Mouse (Mus musculus) lung, postnatal 0 days (tissue): ENCODE results near the gene Leng8. TPM values are rescaled to one million over a fixed set of nuclear protein-coding genes. Genes with fewer than 3 reads are reported as not detected.

Source experiments
- ATAC-seq: fragments of 200-750 bp; cut with Nextera tagmentation; 2 replicates; pipeline ENCODE4 v1.8.0; 2017; ENCODE audit warnings: moderate library complexity
- DNase-seq: peaks from one replicate; pipeline ENCODE4 v3.0.0-alpha.2; 2016; ENCODE audit warnings: low spot score
- H3K27ac ChIP-seq: fragments of 300-500 bp; sonication (generic); 2 replicates; pipeline ENCODE4 v1.5.1; 2014; ENCODE audit warnings: antibody characterized with exemption, mild to moderate bottlenecking, low read length, mixed read lengths
- H3K27me3 ChIP-seq: fragments of 300-500 bp; sonication (generic); replicated peaks from 2 replicates; pipeline ENCODE4 v1.6.1; 2014; ENCODE audit warnings: low read length, mixed read lengths; ENCODE audit not compliant: insufficient read depth
- H3K36me3 ChIP-seq: fragments of 300-500 bp; sonication (generic); 2 replicates; pipeline ENCODE4 v1.6.1; 2014; ENCODE audit warnings: low read length, mixed read lengths; ENCODE audit not compliant: insufficient read depth
- H3K4me1 ChIP-seq: fragments of 300-500 bp; sonication (generic); 2 replicates; pipeline ENCODE4 v1.6.1; 2014; ENCODE audit warnings: antibody characterized with exemption, low read depth, low read length, mixed read lengths; ENCODE audit not compliant: insufficient read depth
- H3K4me2 ChIP-seq: fragments of 300-500 bp; sonication (generic); replicated peaks from 2 replicates; pipeline ENCODE4 v1.6.1; 2014; ENCODE audit warnings: low read depth, mild to moderate bottlenecking, low read length, moderate library complexity, mixed read lengths
- H3K4me3 ChIP-seq: fragments of 300-500 bp; sonication (generic); 2 replicates; pipeline ENCODE4 v1.5.1; 2014; ENCODE audit warnings: low read depth, low read length
- H3K9ac ChIP-seq: fragments of 300-500 bp; sonication (generic); replicated peaks from 2 replicates; pipeline ENCODE4 v1.6.1; 2014; ENCODE audit warnings: low read depth, mild to moderate bottlenecking
- H3K9me3 ChIP-seq: fragments of 300-500 bp; sonication (generic); 2 replicates; pipeline ENCODE4 v1.6.1; 2016; ENCODE audit warnings: low read length, mixed read lengths
- CTCF ChIP-seq: IDR thresholded peaks from 2 replicates; pipeline ENCODE4 v1.5.1; 2016; ENCODE audit warnings: antibody characterized with exemption, mild to moderate bottlenecking
- EP300 ChIP-seq: IDR thresholded peaks from 2 replicates; pipeline ENCODE4 v1.6.1; 2016; ENCODE audit warnings: antibody characterized with exemption, mild to moderate bottlenecking, control low read depth
- whole genome bisulfite sequencing: fragments of 180-500 bp; shearing (Covaris S2); extraction: QIAGEN DNeasy Blood & Tissue Kit; methylation state at CpG from one replicate; pipeline ENCODE4 v1.1.7; 2014; 5-methylcytosine and 5-hydroxymethylcytosine counted together
- polyA plus RNA-seq: library from polyadenylated mRNA; unstranded; fragments of >200 nt; fragmentation: Nextera tagmentation; extraction: Ambion mirVana; gene quantifications from 2 replicates; pipeline ENCODE4 v1.2.1, GENCODE M21; 2015

Leng8 gene
- polyA plus RNA-seq, 1 experiment from 2014 or later: 29.6 TPM

DNA sequence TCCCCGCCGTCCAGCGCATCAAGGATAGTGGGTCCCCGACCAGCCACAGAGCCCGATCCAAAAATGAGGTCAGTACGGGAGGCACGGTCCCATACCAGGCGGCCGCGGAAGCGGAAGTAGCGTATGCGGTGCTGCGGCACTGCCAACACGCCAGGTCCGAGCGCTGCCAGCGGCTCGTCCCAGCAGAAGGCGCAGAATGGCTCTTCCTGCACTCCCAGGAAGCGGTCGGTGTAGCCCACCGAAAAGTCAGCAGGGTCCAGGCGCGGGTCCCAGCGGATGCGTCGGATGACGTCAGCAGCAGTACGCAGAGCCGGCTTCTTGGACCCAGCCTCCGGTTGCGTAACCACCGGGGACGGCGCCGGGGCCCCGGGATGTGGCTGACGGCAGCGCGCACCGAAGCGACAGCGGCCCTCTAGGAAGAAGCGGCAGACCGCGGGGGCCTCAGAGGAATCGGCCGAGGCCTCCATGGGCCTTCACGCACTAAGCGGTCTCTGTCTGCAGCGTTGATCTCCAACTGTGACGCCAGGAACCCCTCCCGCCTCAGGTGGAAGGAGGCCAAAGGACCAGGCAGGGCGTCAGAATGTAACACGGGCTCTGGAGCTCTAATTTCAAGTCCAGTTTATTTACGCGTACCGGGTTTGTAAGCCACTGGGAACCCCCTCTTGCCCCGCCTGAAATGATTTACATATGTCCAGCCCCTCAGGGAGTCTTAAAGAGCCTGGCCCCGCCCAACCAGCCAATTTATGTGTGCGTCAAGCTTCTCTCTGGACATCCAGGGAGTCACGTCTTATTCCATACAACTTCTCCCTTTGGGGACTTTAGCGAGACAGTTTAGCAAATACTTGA, 12.6 kb downstream of the Leng8 start:
- WGBS: under 1% methylated on average over 64 of the region's 64 CpGs
- Histone ChIP-seq H3K9me3 (no peaks in the 10 kb centered on the region), H3K9ac (peak overlapping the region; percentile 79), H3K4me1 (peaks cover 6% of the 10 kb centered on the region; the same call in 1 of the 2 replicates), H3K4me2 (peak overlapping the region; percentile 84), H3K27me3 (no peaks in the 10 kb centered on the region), H3K4me3 (peak overlapping the region; percentile 76), H3K36me3 (peaks cover 30% of the 10 kb centered on the region), H3K27ac (peak overlapping the region; percentile 99)
- TF ChIP-seq CTCF (no peak), EP300 (no peak; the same call in 1 of the 2 replicates)
- DNase-seq (peak; percentile 97), ATAC-seq (peak; percentile 83)

DNA sequence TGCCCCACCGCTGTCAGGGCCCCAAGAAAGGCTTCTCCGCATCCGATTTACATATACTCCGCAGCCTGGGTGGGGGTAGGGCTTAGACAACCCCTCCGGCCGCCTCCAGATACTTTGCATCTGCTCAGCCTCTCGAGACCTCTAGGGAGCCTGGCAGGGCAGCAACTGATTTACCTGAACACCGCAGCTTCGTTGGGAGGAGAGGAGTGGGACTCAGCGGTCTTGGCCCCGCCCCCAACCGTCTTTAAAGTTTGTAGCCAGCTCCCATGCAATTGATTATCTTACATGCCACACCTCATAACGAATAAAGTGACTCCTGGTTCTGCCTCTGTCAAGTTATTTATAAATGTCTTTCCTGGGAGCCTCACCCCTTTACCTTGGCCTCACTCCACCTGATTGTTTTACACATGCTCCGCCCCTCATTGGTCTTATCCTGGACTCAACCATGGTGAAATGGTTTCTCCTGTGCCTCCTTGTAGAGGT, 13.3 kb downstream of the Leng8 start, which contains the start of gene Leng9:
Gene Leng9, minus strand, starts transcription at position 316 of the 483 bp plus-strand sequence.
- peak; percentile 64 for DNase-seq
- WGBS: 1% methylated on average over 14 of the region's 14 CpGs
- Histone ChIP-seq H3K9me3 (no peaks in the 10 kb centered on the region), H3K4me1 (peaks cover 6% of the 10 kb centered on the region; the same call in 1 of the 2 replicates), H3K27ac (peak within 1 kb of the TSS; percentile 99), H3K36me3 (peaks cover 23% of the 10 kb centered on the region), H3K4me2 (peak within 1 kb of the TSS; percentile 84), H3K4me3 (peak within 1 kb of the TSS; percentile 76), H3K9ac (peak within 1 kb of the TSS; percentile 79), H3K27me3 (no peaks in the 10 kb centered on the region)
- peak; percentile 40 for ATAC-seq
- no peak for TF ChIP-seq EP300

DNA sequence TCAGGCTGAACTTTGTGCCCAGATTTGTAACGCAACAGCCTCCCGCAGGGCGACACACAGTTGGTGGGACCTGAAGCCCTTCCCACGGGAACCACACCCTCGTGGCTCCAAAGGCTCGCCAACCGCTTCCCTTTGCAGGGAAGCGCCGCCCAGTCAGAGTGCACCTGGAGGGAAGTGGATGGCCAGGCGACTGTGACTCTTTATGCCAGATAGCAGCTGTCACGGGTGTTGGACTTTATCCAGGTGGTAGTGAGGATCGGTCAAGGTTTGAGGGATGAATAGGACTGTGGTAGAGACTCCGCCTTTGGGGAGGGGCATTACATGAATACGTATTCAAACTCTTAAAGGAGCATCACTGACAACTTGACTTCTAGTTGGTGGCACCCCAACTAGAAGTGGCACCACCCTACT, 14.0 kb downstream of the Leng8 start:
- H3K9ac ChIP-seq: no peak overlapping the region
- H3K4me2 ChIP-seq: peak overlapping the region; percentile 84
- no peaks in the 10 kb centered on the region for H3K9me3 ChIP-seq
- DNase-seq (peak; percentile 70), ATAC-seq (peak; percentile 16; the same call in 1 of the 2 replicates)
- TF ChIP-seq CTCF: no peak
- TF ChIP-seq EP300: no peak
- 13% methylated on average over 14 of the region's 14 CpGs for WGBS
- peaks cover 6% of the 10 kb centered on the region; the same call in 1 of the 2 replicates for H3K4me1 ChIP-seq
- peak overlapping the region; percentile 99; the same call in 1 of the 2 replicates for H3K27ac ChIP-seq
- H3K27me3 ChIP-seq: no peaks in the 10 kb centered on the region
- peaks cover 17% of the 10 kb centered on the region for H3K36me3 ChIP-seq
- H3K4me3 ChIP-seq: peak overlapping the region; percentile 76

DNA sequence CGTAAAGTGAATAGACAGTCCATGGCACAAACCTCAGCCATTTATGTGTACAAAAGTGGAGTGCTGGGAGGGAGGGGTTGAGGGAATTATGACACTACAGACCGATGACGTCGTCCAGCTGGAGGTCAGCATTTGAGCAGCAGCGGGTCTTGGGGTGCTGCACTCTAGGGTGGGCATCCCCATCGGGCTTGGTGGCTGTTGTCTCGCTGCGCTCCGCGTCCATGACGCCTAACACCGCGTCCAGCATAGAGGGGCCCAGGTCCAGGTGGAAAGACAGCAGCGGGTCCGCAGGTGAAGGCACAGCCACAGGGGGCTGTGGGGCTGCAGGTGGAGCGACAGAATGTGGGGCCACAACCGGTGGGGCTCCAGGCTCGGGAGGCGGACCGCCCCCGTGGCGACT, 14.4 kb downstream of the Leng8 start:
- Histone ChIP-seq H3K9ac (no peak overlapping the region), H3K4me1 (peaks cover 6% of the 10 kb centered on the region; the same call in 1 of the 2 replicates), H3K27me3 (no peaks in the 10 kb centered on the region), H3K36me3 (peaks cover 15% of the 10 kb centered on the region), H3K27ac (no peak overlapping the region), H3K9me3 (no peaks in the 10 kb centered on the region), H3K4me2 (peak overlapping the region; percentile 84), H3K4me3 (no peak overlapping the region)
- WGBS: 29% methylated on average over 22 of the region's 22 CpGs
- TF ChIP-seq EP300 (no peak), CTCF (no peak)
- ATAC-seq: no peak
- no peak for DNase-seq

DNA sequence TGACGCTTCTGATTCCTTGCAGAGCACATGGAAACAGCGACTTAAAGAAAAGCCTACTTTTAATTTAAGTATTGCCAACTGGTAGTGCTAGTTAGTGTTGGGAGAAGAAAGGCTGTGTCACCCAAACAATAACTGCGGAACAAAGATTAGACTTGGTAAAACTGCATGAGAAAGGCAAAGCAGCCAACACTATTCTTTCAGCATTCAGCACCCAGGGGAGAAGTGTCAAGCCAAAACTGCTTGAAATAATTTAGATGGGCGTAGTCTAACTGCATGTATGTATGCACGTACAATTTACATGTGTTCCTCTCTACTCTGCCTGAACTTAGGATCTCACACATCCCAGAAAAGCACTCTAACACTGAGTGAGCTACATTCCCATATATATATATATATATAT, 17.5 kb downstream of the Leng8 start:
- TF ChIP-seq EP300: no peak
- TF ChIP-seq CTCF: no peak

DNA sequence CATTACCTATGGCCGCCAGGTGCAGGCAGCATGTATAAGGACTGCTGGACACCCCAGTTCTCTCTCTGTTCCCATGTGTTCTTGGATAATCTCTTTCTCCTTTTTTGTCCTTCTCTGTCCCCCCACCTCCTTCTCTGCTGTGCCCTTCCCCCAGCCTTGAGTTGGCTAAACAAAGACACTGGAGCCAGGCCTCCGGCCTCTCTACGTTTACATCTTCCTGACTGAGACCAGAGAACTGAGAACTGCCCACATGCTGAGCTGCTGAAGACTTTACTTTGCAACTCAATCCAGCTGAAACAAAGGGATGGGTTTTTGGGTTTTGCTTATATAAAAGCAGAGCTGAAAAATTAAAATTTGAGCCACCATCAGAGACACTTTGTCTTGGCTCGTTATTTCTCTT, 18.1 kb downstream of the Leng8 start:
- no peaks in the 10 kb centered on the region for H3K9me3 ChIP-seq
- no peak for TF ChIP-seq CTCF
- no peak for TF ChIP-seq EP300
- no peak for ATAC-seq
- no peak overlapping the region for H3K4me2 ChIP-seq
- H3K4me3 ChIP-seq: no peak overlapping the region
- no peak for DNase-seq
- no peaks in the 10 kb centered on the region for H3K4me1 ChIP-seq
- WGBS: 50% methylated on average over 4 of the region's 4 CpGs
- no peak overlapping the region for H3K27ac ChIP-seq
- H3K27me3 ChIP-seq: no peaks in the 10 kb centered on the region
- no peak overlapping the region for H3K9ac ChIP-seq
- H3K36me3 ChIP-seq: no peaks in the 10 kb centered on the region

More for the DNA sequence above, 17.5 kb downstream of the Leng8 start:
- Histone ChIP-seq H3K4me3 (no peak overlapping the region), H3K9me3 (no peaks in the 10 kb centered on the region), H3K27me3 (no peaks in the 10 kb centered on the region), H3K36me3 (no peaks in the 10 kb centered on the region), H3K9ac (no peak overlapping the region), H3K27ac (no peak overlapping the region), H3K4me2 (no peak overlapping the region), H3K4me1 (no peaks in the 10 kb centered on the region)
- ATAC-seq (no peak), DNase-seq (no peak)
- WGBS: 86% methylated on average over 5 of the region's 5 CpGs
